Mouse (Mus musculus): ENCODE measurements around the gene Espnl. TPM values are rescaled to one million over a fixed set of nuclear protein-coding genes. Genes with fewer than 3 reads are reported as not detected.

The Espnl gene
- total RNA-seq, 2 experiments from 2014 or later: 0.07 to 0.10 TPM

- no peak for DNase-seq
Measured at GRCm38 (mm10) chr1:91317656-91318055, 4.2 kb upstream of the Espnl start.

- peak; percentile 19 to 25 for DNase-seq
Measured at GRCm38 (mm10) chr1:91324646-91325045, 2.8 kb downstream of the Espnl start.

- no peak for DNase-seq
Measured at GRCm38 (mm10) chr1:91325488-91326042, 3.7 kb downstream of the Espnl start.

GRCm38 (mm10) chr1:91332102-91332501, 10.2 kb downstream of the Espnl start:
- no peak for DNase-seq

- no peak for DNase-seq
Measured at GRCm38 (mm10) chr1:91333582-91333981, 11.7 kb downstream of the Espnl start.

GRCm38 (mm10) chr1:91337355-91337754, 15.5 kb downstream of the Espnl start:
- DNase-seq: no peak

GRCm38 (mm10) chr1:91344001-91344400, 22.1 kb downstream of the Espnl start:
- DNase-seq: no peak

- DNase-seq: peak; percentile 32 to 39
Measured at GRCm38 (mm10) chr1:91344921-91345685, 23.2 kb downstream of the Espnl start.

GRCm38 (mm10) chr1:91346892-91347291, 25.0 kb downstream of the Espnl start:
- DNase-seq: peak; percentile 69 to 81

GRCm38 (mm10) chr1:91350841-91351240, 29.0 kb downstream of the Espnl start, which contains the start of gene Klhl30:
TSS of gene Klhl30 (plus strand) at chr1:91351016.
- no peak for DNase-seq

- DNase-seq: no peak
Measured at GRCm38 (mm10) chr1:91351249-91351648, 29.4 kb downstream of the Espnl start.

GRCm38 (mm10) chr1:91352277-91352676, 30.4 kb downstream of the Espnl start:
- DNase-seq: no peak

GRCm38 (mm10) chr1:91356105-91356504, 34.2 kb downstream of the Espnl start:
- DNase-seq: peak; percentile 32 to 65

GRCm38 (mm10) chr1:91362113-91362512, 40.2 kb downstream of the Espnl start:
- DNase-seq: no peak

GRCm38 (mm10) chr1:91364822-91365644, 43.2 kb downstream of the Espnl start:
- DNase-seq: peak in 1 of 2 experiments; percentile 44

GRCm38 (mm10) chr1:91365816-91366214, 43.9 kb downstream of the Espnl start:
- no peak for DNase-seq

GRCm38 (mm10) chr1:91366215-91367108, 44.6 kb downstream of the Espnl start, which contains the start of gene Erfe:
TSS of gene Erfe (plus strand) at chr1:91366430.
- DNase-seq: peak; percentile 84

GRCm38 (mm10) chr1:91367295-91367694, 45.4 kb downstream of the Espnl start:
- no peak for DNase-seq

GRCm38 (mm10) chr1:91369408-91369807, 47.5 kb downstream of the Espnl start:
- DNase-seq: no peak

GRCm38 (mm10) chr1:91370055-91370454, 48.2 kb downstream of the Espnl start:
- DNase-seq: peak; percentile 69 to 77

- DNase-seq: no peak
Measured at GRCm38 (mm10) chr1:91373414-91373835, 51.5 kb downstream of the Espnl start.

Measured in adrenal gland, postnatal 36 days (tissue).